Mouse (Mus musculus) spleen, postnatal 4 days (tissue): ENCODE measurements at regions not wholly inside any gene's neighbourhood (a gene's known extent, or its start where the extent isn't known, plus 50 kb on each side); places are given as distances from the start of the nearest gene placed in this dataset.

Experiments used
- DNase-seq, 2 experiments: peaks; one replicate each; pipeline ENCODE4 v3.0.0; 2022; ENCODE audit warnings: low spot score in 2 of 2

DNA sequence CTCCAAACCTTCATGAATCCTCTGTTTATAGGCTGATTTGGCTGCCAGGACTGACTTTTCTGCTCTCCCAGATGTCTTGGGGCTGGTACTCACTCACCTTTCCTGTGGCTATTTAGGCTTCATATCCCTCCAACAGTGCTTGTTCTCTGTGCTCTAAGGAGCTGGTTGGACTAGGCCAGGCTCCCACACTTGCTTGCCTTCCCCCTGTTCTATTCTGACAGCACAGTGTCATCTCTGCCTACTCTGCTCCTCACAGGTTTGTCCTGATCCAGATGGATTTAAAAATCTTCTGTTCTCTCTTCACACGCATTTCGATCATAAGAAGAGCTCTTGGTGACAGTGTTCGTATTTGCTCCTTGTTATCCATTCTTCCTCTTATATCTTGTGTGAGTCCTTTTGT lies 134.7 kb upstream of the N4bp1 start:
- no peak for DNase-seq

DNA sequence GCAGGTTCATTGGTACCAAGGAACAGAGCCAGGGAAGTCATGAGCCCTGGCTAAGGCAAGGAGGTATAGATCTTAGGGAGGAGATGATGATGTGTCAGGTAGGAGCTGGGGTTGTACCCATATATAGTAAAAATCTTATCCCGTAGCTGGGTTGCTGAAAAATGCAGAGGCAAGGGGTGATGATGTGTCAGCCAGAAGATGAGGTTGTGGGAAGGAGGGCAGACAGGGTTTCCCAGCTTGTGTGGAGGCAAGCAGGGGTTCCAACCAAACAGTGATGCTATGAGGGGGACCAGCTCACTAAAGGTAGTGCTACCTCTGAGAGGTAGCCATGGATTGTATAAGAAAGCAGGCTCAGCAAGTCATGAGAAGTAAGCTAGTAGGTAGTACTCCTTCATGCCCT lies 90.5 kb upstream of the N4bp1 start:
- DNase-seq: peak in 1 of 2 experiments; percentile 39

DNA sequence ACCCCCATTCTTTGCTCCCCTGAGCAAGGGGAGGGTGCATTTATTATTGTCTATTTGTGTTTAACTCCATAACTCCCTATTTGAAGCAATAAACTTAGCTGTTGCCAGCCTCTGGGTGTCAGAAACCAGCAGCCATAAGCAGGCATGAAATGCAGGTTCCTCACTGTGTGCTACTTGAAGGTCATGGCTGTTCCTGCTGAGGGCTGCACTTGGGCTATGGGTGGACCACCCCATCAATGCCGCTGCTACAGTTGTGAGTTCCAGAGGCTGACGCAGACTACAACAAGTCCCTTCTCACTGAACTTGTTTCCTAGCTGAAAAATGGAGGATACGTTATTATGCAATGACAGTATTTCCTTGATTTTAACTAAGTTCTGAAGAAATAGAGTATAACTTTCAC lies 86.7 kb upstream of the N4bp1 start:
- DNase-seq: peak; percentile 5 to 52

DNA sequence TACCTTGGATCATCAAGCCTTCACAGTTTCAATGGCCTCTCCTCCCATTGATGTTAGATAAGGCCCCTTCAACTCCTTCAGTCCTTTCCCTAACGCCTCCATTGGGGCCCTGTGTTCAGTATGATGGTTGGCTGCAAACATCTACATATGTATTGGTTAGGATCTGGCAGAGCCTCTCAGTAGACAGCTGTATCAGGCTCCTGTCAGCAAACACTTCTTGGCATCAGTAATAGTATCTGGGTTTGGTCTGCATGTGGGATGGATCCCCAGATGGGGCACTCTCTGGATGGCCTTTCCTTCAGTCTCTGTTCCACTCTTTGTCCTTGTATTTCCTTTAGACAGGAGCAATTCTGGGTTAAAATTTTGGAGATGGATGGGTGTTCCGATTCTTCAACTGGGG lies 84.0 kb upstream of the N4bp1 start:
- peak in 1 of 2 experiments; percentile 20 for DNase-seq

DNA sequence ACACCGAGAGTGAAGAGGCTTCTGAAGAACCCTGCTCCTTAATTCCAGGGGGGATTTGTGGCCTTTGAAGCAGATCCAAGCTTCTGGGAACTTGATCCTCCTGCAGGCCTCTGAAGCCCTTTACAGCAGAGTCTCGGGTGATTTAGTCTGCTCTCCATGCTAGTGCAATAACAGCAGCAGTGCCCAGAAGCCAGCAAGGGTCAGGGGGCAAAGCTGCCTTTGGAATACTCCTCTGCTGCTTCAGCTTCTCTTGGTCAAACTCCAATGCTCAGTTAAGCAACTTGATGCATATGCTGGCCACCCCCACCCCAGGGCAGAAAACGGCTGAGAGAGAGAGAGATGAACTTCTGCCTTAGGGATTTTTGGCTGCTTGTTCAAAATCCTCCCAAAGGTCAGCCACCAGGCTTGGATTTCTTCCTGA lies 82.8 kb upstream of the N4bp1 start:
- no peak for DNase-seq

DNA sequence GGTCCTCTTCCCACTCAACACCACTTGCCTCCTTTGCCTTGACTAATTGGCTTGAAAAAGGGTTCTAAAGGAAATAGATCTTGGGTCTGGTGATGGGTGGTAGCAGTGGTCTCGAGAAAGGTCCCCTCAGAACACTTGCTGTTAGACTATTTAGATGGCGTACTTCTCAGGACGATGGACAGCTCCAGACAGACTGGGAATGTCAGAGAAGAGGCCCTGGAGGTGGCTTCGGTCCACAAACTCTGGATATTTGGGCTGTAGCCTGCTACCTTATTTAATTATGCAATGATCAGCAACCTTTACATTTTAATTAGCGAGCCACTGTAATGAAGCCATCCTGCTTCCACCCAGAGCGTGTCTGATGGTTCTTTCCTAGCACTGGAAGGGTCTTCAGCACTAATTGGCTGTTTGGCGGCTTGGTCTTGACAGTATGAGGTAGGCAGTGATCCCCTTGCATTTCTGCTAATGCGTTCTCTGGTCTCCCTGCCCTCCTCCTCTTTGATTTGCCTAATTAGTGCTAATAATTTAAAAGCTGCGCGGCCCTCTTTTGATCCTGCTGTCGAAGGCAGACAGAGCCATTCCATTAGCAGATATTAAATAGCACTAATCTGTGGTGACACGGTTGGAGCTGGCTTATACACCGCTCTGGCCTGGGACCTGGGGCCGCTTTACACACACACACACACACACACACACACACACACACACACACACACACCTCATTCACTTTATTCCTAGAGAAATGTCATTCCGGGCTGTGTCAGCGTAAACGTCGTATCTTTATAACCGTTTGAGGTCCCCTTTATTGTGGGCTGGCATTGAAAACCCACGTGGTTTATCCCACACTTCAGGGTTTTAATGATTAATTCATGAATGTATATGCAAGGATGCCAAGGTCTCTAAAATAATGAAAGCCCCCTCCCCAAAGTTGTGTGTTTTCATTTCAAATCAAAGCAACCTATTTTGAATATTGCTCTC lies 76.4 kb upstream of the N4bp1 start:
- no peak for DNase-seq
